Mouse (Mus musculus) G1E-ER4 (cell line): ENCODE results near the gene Sgta. TPM values are rescaled to one million over a fixed set of nuclear protein-coding genes. Genes with fewer than 3 reads are reported as not detected.

ENCODE experiments used
- GATA1 ChIP-seq: IDR thresholded peaks from one replicate; pipeline ENCODE4 v1.8.0; 2012; ENCODE audit warnings: low read length, inconsistent platforms
- polyA plus RNA-seq: library from polyadenylated mRNA; stranded (reverse); fragments of >175 nt; gene quantifications from 2 replicates; pipeline ENCODE4 v1.2.3, GENCODE M21; 2012

Gene Sgta
- polyA plus RNA-seq: 175 and 216 TPM in 2 replicates

DNA sequence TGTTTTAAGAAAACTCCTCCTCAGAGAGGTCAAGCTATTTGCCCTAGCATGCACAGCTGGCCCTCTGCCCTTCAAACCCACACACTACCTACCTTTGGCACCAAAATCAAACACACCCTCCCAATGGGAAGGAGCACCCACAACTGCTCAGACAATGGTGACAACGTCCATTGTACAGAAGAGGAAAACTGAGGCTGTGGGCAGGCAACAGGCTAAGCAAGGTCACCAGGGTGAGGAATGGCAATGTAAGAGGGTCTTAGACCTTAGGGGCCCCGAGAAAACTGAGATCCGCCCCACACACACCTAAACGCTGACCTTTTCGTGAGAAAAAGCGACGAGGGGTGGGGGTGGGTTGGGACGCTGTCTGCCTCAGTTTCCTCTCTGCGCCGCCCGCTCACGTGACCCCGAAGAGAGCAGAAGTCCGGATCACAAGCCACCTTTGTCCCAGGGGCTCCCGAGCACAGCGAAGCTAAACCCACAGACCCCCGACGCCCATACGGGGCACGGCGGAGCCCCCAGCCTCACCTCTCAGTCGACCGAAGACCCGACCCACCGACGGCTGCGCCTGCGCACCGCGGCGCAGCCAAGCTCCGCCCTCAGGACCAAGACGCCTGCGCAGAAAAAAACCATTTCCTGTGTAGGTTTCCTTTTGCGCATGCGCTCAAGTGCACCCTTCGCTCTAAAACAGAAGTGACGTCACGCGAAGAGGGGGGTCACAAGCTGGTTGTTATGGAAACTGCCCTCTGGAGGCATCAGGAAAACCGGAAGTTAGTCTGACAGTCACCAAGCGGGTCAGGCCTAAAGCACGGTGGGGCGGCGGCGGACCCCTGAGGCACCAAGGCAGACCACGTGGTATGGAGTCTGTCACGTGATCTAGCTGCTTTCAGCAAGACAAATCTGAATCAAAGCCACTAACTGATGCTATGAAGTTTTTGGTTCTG is at the start of gene Sgta:
TSS of gene Sgta (minus strand) at position 579 of the 941 bp plus-strand sequence.
- no peak for TF ChIP-seq GATA1

DNA sequence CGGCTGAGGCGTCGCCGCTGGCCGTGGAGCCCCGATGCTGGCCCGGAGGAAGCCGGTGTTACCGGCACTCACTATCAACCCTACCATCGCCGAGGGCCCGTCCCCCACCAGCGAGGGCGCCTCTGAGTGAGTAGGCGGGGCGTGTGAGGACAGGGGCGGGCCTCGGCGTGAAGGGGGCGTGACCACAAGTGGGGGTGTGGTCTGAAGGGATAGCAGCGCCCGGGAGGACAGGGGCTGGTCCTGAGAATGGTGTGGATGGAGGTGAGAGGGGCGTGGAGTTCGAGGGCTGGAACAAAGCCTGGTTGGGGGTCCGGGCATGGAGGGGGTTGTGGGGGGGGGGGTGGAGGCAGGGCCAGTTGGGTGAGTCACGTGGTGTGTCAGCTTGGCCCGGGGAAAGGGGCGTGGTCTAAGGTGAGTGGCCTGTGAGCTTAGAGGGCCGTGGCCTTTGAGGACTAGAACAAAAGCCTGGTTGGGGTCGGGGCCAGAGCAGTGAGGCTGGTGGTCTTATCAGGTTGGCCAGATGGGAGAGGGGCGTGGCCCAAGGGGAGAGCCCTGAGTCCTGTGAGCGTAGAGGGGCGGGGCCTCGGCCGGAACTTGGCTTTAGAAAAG is 46.2 kb upstream of the Sgta start:
- no peak for TF ChIP-seq GATA1

DNA sequence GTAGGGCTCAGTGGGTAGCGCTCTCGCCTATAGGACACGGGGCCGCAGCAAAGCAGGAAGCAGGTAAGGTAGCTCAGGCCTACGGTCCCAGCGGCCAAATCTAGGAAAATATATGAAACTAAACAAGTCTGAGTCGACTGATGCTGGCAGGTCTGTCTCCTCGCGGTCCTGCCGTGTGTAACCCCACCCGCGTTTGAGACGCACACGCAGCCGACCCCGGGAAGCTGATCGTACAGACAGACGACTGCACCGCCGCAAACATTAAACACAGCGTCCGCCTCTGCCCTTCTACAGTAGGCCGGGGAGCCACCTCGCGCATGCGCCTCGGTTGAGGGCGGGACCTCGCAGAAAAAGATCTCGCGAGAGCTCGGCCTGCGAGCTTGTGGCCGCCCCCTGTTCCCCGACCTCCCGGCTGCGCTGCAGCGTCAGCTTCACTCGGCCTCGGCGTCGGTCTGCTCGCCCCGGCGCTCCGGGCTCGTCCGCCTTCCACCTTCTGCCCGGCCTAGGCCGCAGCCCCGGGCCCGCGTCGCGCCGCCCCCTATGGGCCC is 45.7 kb upstream of the Sgta start, which contains the start of gene Map2k2:
TSS of gene Map2k2 (plus strand) at position 351 of the 548 bp plus-strand sequence.
- TF ChIP-seq GATA1: no peak

DNA sequence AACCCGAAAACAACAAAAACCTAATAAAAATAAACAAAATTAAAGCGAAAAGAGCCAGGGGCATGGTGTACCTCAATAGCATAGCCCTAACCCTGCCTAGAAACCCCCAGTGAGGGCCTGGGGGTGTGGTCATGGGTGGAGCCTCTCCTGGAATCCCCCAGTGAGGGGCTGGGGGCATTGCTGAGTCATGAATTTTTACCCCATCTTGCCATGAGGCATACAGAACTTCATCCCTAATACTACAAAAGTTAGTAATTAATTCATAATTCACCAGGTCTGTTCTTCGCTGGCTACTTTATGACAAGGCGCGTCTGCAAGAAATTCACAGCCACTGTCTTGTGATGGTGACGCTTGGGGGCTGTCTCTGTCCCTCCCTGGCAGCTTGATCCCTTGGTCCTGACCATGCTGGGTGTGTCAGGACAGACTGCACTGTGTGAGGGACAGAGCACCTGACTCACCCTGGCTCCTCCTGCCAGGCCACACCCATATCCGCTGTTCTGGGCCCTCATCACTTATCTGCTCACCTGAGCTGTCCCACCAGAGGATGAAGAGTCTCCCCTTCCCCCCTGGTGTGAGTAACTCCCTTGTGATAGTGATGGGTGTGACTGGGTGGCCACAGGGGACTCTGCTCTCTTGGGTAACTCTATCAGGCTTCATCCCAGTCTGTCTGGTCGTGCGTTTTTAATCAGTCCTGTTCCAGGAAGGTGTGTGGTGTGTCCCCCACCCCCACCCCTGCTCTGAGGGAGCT is 35.1 kb upstream of the Sgta start:
- no peak for TF ChIP-seq GATA1

DNA sequence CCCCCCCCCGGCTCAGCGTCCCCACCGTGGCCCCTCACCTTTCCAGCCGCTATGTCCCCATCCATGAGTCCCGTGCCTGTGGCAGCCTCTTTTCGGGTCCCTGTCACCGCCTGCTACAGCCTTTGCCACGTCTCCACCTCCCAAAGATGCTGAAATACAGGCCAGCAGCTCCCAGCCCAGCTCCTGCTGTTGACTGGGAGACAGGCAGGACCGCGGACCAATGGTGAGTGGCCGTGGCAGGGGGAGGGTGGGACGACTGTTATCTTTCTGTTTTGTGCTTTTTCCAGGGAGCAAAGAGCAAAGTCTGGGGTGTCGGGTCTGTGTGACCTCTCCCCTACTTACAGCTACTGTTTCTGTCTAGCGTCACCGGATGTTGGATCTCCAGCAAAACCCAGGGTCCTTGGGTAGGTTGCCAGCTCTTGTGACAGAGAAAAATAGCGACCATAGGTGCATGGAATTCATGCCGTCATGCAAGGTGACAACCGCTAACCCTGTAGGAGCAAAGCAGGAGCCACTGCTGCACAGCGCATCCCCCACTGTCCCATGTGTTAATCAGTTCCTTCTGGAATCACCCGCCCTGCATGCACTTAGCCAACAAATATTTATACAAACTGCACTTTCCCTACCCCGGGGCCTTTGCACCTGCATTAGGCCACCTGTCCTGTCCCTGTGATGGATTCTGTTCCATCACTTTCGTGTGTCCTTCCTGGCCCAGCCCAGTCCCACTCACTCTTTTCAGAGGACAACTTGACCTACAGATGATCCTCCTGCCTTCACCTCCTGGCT is 32.7 kb upstream of the Sgta start:
- no peak for TF ChIP-seq GATA1

DNA sequence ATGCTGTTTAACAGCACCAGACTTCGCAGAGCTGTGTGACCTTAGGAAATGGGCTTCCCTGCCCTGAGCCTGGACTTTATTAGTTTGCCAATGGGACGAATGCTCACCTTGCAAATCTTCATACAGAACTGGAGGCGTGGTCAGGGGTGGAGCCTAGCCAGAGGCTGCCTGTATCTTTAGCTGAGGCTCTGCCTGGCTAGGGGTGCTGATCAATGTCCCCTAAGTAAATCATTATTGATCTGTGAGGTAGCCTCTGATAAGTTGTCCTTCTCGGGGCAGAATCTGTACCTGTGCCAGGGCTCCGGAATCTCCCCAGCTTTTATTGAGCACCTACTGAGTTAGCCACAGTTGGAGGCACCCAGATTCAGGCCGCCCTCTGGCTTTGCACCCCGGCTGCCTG is 30.6 kb upstream of the Sgta start:
- no peak for TF ChIP-seq GATA1

DNA sequence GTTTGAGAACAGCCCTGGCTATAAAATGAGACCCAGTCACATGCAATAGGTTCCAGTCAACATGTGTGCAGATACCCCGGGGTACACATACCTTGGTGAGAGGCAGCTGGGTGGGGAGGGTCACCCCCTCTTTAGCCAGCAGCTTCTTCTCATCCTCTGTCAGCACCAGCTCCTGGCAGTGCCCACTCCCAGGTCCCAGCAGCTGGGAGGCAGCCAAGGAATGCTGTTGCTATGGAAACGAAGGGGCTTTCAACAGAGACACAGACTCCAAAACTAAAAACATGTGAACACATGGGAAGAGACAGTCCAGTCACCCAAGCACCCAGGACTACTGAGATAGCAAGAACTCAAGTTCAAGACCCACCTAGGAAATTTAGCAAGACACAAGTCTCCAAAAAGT is 29.2 kb upstream of the Sgta start:
- TF ChIP-seq GATA1: no peak

DNA sequence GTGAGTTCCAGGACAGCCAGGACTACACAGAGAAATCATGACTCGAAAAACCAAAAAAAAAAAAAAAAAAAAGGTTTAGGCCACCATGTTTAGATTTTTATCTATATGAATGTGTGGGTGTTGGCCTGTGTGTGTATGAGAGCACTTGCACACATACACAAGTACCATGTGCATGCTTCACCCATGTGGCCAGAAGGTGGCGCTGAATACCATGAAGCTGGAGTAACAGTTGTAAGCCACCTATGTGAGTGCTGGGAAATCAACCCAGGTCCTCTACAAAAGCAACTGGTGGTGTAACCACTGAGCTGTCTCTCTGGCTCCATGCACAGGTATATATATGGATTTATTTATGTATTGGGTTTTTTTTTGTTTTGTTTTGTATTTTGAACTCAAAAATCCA is 27.0 kb upstream of the Sgta start:
- TF ChIP-seq GATA1: no peak

DNA sequence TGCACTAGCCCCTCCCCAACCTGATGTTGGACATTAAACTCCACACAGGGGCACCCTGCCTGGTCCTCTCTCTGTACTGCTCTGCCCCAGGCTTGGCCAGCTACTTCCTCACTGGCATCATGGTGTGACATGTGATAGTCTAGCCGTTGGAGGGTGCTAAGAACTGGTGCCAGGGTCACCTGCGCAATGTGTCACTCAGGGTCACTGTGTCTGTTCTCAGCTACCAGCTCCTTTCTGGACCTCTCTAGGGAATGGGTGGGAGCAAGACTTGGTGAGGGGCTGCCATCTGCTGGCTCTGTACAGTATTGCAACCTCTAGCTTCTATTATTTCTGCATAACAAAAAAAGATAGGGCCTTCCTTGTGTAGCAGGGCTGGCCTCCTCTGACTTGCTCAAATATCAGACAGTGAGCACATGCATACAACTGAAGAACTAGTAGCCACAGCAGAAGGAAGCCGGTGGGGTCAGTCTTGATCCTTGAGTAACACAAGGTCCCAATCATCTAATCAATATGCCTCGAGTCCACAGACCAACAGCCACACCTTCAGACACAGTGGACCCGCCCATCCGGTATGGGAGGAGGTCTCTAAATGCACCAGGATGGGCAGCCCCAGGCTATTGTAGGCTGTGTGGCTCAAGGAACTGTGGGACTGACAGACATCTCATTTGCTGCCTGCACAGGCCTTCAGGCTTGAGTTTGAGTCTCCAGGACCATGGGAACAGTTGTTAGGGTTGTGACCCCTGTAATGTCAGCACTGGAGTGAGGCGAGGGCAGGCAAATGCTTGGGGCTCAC is 22.4 kb upstream of the Sgta start:
- no peak for TF ChIP-seq GATA1

DNA sequence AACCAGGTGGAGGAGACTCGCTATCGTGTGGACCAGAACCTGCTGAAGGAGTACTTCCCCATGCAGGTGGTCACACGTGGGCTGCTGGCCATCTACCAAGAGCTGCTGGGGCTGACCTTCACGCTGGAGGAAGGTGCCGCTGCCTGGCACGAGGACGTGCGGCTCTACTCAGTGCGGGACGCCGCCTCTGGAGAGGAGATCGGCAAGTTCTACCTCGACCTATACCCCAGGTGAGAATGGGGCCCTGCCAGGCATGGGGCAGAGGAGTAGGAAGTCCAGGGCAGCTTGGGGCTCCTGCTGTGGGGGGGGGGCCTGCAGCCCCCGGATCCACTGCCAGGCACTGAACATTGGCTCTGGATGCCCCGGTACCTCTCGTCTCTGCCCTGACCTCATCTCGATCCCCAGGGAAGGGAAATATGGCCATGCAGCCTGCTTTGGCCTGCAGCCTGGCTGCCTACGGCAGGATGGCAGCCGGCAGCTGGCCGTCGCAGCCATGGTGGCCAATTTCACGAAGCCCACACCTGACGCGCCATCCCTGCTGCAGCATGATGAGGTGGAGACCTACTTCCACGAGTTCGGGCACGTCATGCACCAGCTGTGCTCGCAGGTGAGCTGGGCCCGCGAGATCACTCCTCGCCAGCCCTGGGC is 20.2 kb upstream of the Sgta start:
- TF ChIP-seq GATA1: no peak

DNA sequence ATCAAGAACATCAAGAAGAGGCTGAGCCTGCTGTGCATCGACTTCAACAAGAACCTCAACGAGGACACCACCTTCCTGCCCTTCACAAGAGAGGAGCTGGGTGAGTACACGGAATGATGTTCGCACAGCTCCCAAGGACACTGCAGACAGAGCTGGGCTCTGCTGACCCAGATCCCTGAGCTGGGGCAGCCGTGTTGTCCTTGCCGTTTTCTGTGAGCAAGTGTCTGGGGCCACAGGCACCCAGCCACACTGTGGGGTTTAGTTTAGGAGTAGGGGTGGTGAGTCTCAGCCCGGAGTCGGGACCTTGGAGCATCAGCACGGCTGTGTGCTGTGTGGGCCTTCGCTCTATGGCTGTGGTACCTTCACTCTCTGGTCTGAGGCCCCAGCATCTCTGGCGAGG is 17.9 kb upstream of the Sgta start:
- TF ChIP-seq GATA1: no peak

DNA sequence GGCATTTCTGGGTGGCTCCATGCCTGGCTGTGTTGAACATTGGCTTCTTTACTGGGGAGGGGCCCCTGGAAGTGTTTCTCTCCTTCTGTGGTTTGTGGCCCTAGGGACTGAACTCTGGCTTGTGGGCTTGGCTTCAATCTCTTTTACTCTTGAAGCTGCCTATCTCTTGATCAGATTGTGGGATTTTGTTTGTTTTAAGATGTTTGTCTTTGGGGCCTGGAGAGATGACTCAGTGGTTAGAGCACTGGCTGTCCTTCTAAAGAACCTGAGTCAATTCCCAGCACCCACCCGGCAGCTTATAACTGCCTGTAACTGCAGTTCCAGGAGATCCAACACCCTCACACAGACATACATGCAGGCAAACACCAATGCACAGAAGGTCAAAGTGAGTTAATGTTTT is 16.4 kb upstream of the Sgta start:
- TF ChIP-seq GATA1: no peak

DNA sequence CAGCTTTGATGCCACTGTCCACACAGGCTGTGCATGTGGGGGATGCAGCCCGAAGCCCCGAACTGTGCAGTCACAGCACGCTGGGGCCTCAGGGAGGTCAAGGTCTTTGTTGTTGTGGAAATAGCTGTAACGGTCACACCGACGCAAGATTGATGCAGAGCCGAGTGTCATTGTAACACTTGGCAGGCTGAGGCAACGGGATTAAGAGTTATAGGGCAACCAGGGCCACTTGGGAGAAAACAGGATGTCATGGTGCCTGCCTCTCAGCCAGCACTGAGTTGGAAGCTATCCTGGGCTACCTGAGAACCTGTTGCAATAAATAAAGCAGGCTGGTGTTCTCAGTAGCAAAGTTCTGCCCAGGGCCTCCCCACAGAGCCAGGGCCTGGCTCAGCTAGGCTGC is 15.8 kb upstream of the Sgta start:
- no peak for TF ChIP-seq GATA1

DNA sequence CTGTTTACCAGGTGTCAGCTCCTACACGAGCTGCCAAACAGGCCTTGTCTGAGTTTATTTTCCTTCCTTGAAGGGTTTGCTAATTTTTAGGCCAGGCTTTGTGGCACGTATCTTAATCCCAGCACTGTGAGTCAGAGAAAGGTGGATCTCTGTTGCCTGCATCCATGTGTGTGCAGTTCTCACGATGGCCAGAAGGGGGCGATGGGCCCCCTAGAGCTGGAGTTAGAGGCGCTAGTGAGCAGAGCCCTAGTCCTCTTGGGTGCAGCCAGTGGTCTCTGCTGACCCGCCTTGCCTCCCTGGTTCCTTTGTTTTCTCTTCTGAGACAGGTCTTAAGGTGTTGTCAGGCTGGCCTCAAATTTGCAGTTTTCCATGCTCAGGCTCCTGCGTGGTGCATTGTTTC is 13.5 kb upstream of the Sgta start:
- no peak for TF ChIP-seq GATA1
